Mouse (Mus musculus): ENCODE measurements around the gene Chn1.

DNA sequence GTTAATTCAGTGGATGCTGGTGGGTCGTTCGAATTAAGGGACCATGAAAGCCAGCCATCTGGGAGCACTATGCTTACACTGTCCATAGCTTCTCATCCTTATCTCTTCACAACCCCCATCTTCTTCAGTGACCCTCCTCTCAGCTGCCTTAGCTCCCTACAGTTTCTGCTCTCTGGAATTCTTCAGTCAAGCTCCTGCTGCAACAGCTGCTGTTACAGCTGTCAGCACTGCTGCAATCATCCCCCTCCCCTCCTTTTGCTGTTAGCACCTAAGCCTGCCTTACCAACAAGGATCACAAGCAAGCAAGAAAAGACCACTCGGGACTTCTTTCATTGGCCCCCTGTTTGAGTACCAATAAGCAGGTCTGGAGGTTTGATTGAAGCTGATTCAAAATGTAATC lies 50.2 kb downstream of the Chn1 start:
- TF ChIP-seq CTCF (IDR thresholded peaks at IDR 0.05; ENCODE audit: control insufficient read depth, insufficient read depth, insufficient replicate concordance, low read depth, low read length) (no peak), POLR2A (IDR thresholded peaks at IDR 0.05; ENCODE audit: control insufficient read depth, low read depth, low read length) (no peak)
